Mouse (Mus musculus): ENCODE data around the gene Stc2.

Gene Stc2

DNA sequence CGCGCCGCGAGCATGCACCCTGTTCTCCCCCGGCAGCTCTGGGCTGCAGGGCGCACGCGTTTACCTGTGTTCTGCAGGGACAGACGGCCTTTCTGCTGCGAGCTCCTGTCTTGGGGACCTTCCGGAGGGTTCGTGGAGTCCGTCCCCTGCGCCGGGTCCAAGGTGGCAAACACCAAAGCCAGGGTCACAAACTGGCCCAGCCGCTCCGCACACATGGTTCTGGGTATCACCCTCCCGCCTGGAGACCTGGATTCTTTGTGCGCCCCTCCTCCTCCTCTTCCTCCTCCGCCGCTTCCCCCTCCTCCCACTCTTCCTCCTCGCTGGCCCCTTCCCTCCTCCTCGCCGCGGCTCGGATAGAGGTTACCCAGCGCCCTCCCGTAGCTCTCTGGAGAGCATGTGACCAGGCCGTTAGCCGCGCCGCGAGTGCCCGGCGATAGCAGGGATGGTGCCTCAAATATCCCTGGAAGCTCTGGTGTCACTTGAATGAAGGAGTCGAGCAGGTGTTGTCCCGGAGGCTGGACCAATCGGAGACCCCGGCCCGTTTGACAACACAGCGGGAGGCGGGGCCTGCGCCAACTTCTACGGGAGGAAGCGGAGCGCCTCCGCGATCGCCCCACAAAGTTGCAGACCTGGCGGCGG is at the start of gene Stc2:
Gene Stc2, minus strand, starts transcription at position 427 of the 639 bp plus-strand sequence.
- DNase-seq (ENCODE audit: inconsistent ontology term): peak; percentile 87

DNA sequence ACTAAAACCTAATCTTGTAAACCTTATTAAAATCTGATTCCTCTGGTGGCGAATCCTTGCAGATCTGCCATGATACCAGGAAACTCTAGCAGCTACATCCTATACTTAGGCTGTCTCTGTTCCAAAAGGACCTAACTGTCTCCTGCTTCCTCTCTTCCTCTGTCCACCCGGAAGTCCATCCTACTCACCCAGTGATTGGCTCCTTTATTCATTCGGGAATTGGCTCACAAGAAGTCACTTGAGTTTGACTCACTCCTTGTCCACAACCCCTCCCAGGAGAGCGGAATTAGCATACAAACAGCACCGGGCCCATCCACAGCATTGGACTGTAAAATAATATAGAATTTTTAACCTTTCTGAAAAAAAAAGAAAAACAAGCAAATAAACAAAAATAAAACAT is 47.2 kb upstream of the Stc2 start:
- DNase-seq (ENCODE audit: inconsistent ontology term): no peak

- no peak for DNase-seq (ENCODE audit: inconsistent ontology term)
Measured at GRCm38 (mm10) chr11:31412376-31412775, 42.5 kb upstream of the Stc2 start.

DNA sequence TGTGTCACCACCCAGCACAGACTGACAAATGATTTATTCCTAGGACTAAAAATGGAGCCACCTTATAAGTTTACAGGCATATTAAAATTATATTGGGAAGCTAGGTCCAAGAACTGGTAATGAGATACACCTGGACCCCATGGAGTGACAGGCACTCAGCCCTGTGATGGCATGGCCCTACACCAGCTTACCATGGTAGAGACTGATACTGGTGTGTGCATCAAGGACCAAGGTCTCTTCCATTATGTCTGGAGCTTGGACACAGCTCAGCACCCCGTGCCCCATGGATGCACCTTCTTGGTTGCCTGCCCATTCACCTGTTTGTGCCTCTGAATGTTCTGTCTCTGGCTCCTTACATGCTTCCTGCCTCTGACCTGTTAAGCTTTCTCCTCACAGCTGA is 36.9 kb upstream of the Stc2 start:
- DNase-seq (ENCODE audit: inconsistent ontology term): no peak

- DNase-seq (ENCODE audit: inconsistent ontology term): no peak
Measured at GRCm38 (mm10) chr11:31403080-31403479, 33.2 kb upstream of the Stc2 start.

- DNase-seq (ENCODE audit: inconsistent ontology term): no peak
Measured at GRCm38 (mm10) chr11:31398604-31399003, 28.7 kb upstream of the Stc2 start.

DNA sequence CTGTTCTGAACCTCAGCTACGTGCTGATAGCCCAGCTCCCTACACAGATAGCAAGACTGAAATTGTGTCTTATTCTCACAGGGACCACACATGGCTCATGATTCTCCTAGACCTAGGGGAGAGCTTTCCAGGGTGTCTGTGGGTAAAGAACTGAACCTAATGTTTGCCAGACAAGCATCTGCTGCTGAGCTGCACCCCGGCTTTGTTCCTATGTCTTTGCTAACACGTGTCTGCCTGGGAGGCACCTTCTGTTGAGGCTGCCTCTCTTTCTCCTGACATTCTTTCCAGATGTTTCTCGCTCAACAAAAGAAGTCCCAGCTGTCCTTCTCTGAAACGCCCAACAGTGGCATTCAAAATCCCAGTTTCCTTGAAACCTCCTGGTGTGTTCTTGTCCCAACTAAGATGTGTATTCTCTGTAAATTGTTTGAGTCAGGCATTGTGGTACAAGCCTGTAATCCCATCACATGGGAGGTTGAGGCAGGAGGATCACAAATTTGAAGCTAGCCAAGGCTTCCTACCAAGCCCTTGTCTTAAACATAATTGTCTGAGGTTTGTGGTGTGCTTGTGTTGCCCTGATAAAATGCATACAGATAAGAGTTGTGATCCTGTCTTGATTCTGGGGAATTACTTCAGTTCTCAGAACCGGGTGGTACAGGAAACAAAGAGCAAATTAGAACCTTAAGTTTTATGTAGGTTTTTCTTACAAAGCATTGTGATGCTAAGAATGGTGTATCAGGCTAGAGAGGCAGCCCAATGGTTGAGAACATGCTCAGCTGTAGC is 27.0 kb upstream of the Stc2 start:
- no peak for DNase-seq (ENCODE audit: inconsistent ontology term)

GRCm38 (mm10) chr11:31394026-31394425 is 24.2 kb upstream of the Stc2 start:
- no peak for DNase-seq (ENCODE audit: inconsistent ontology term)

DNA sequence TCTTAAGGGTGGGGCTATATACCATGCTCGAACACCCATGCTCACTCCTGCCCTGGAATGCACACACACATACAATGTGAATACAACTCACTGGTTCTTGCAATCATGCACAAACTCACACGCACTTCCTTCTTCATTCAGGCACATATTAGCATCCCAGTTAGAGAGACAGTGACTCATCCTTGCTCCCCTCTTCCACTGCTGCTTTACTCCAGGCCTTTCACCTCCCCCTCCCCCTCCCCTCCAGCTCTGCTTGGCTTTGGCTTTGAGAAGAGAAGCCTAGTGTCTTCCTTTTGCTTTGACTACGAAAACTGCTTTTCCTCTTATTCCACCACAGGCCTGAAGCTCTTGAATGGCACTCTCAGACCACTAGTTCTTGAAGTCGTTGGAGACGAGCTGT is 22.5 kb upstream of the Stc2 start:
- DNase-seq (ENCODE audit: inconsistent ontology term): peak; percentile 82

- no peak for DNase-seq (ENCODE audit: inconsistent ontology term)
Measured at GRCm38 (mm10) chr11:31388890-31389289, 19.0 kb upstream of the Stc2 start.

DNA sequence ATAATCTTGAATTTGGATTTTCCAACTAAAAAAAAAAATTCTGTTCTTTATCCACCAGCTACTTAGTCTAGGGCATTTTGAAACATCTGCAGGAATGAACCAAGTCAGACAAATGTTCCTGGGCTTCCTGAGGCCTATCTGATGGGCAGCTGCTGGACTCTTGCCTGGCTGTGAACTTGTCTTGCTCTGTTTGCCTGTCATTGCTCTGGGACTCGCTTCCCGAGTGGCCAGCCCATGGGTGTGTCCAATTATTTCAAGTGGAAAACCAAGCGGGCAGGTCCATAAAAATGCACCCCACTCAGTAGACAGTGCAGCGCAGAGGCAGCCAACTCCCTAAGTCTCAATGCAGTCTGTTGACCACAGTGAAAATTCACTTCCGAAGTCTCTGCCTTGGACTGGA is 17.7 kb upstream of the Stc2 start:
- no peak for DNase-seq (ENCODE audit: inconsistent ontology term)

- DNase-seq (ENCODE audit: inconsistent ontology term): no peak
Measured at GRCm38 (mm10) chr11:31386571-31386970, 16.7 kb upstream of the Stc2 start.

GRCm38 (mm10) chr11:31383968-31384367 is 14.1 kb upstream of the Stc2 start:
- no peak for DNase-seq (ENCODE audit: inconsistent ontology term)

GRCm38 (mm10) chr11:31382145-31382544 is 12.3 kb upstream of the Stc2 start:
- DNase-seq (ENCODE audit: inconsistent ontology term): peak; percentile 37

DNA sequence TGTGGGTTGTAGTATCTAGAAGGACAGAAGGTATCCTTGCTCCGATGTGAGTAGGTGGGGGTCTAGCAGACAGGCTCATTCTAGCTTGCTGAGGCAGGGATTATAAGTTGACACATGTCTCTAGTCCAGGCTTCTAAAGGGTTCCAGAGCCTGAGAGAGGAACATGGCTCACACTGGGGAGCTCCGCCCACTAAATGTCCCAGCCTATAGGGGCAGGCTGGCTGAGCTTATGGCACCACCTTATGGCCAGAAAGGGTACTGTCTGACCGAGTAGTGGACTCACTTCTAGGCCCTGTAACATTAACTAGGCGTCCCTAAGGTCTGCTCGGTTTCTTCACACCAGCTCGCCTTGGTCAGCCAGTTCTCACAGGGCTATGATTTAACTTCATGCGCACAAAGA is 3.6 kb upstream of the Stc2 start:
- no peak for DNase-seq (ENCODE audit: inconsistent ontology term)

- DNase-seq (ENCODE audit: inconsistent ontology term): no peak
Measured at GRCm38 (mm10) chr11:31372206-31372605, 2.3 kb upstream of the Stc2 start.

DNA sequence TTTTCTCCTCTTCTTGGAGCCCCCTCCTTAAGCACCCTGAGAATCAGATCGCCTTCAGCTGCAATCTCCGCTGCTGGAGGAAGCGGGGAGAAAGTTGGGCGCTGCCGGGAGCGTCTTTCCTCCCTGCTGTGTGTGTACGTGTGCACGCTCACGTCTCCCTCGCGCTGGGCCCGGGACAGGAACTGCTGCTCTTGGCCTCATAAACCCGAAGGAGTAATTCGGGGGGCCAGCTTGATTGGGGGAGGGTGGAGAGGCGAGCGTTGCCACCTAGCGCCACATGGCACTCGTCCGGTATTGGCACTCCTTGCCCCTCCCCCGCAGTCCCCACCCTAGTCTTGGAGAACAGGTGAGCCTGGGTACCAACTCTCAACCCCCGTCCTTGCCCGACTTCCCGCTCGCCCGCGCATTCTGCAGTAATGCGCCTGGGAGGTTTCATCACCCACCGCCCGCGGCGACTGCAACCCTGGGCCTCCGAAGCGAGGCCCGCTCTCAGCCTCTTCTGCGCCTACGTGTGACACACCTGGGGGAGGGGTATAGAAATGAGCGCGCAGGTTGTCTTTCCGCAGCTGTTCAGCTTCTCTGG is 1.5 kb upstream of the Stc2 start:
- DNase-seq (ENCODE audit: inconsistent ontology term): no peak

GRCm38 (mm10) chr11:31370436-31371230 is 759 bp upstream of the Stc2 start:
- DNase-seq (ENCODE audit: inconsistent ontology term): peak; percentile 36

DNA sequence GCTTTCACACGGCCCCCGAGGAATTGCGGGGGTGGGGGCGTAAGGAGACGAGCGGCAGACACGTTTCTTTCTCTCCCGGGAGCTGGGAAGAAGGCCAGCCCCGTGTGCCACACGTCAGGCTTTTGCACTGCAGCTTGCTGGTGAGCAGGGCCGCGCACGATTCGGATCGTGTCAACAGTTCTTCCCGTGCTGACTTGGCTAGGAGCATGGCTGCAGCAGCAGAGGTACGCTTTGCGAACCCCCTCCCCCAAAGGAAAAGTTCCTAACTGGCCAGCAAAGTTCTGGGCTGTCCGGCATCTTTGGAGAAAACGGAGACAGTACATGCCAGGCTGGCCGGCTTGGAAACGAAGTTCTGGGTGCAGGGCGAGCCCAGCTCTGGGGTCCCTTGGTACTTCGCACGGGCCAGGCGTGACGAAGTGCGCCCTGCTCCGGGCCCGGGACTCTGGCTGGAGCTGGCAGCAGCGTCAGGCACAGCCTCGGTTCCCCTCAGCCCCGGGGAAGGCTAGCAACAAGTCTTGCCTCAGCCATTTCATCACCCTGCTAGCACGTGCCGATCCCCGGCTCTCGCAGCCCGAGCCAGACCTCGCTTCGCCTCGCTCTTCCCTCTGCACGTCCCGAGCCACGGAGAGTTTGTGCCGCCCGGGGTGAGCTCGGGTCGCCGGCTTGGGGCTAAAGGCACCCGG is 768 bp downstream of the Stc2 start:
- DNase-seq (ENCODE audit: inconsistent ontology term): peak; percentile 76

- DNase-seq (ENCODE audit: inconsistent ontology term): peak; percentile 37
Measured at GRCm38 (mm10) chr11:31368252-31368964, 1.5 kb downstream of the Stc2 start.

DNA sequence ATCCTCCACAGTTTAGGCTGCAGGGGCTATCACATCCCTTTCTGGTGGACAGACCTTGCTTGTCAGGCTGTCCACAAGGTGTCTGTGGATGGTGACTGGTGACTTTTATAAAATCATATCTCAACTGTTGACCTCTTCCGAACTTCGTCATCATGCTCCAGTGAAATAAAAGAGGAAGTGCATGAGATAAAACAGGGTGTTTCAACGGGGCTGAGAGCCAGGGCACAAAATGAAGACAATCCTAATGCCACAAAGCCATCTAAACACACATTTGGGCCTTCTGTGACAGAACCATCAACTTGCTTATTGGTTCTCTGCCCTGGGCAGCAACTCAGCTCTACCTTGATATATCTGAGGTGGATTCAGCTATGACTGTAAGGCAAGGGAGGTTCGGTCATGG is 3.0 kb downstream of the Stc2 start:
- no peak for DNase-seq (ENCODE audit: inconsistent ontology term)
